Mouse (Mus musculus): ENCODE measurements around the gene Sf3a3.
"Not testable (repeated sequence)": the region's sequence is repeated elsewhere in the genome, so short reads cannot be mapped to it uniquely, and the experiment has no call there.

Gene Sf3a3

DNA sequence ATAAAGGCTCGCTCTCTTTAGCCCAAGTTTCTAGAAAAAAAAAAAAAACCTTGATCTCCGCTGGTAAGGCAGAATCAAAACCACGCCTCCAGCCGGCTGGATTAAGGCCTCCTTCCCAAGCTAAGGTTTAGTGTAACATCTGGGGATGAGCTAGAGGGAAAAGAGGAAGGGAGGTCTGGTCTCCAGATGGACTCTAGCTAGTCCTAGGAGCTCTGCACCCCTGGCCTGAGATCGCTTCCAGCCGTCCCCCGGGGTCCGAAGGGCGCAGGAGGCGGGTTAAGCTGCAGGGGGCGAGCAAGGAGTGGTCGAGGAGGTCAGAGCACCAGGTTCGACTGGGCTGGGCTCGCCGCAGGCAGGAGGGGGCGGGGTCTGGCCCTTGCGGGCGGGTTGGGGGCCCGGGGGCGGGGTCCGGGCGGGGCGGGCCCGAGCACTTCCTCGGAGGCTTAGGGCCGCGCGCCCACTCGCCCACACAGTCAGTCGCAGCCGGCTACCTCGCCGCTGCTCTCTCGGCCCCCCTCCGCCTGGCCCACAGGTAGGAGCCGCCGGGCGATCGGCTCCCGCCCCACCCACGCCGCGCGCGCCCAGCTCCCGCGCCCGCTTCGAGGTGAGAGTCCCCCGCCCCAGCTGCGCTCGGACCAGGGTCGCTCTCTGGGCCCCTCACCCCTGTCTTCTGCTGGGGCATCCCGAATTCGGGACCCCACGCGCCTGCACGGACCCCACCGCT lies 14.2 kb upstream of the Sf3a3 start, which contains the start of gene Fhl3:
Gene Fhl3 (plus strand): TSS at position 454 of the 724 bp plus-strand sequence.
- no peak for DNase-seq

DNA sequence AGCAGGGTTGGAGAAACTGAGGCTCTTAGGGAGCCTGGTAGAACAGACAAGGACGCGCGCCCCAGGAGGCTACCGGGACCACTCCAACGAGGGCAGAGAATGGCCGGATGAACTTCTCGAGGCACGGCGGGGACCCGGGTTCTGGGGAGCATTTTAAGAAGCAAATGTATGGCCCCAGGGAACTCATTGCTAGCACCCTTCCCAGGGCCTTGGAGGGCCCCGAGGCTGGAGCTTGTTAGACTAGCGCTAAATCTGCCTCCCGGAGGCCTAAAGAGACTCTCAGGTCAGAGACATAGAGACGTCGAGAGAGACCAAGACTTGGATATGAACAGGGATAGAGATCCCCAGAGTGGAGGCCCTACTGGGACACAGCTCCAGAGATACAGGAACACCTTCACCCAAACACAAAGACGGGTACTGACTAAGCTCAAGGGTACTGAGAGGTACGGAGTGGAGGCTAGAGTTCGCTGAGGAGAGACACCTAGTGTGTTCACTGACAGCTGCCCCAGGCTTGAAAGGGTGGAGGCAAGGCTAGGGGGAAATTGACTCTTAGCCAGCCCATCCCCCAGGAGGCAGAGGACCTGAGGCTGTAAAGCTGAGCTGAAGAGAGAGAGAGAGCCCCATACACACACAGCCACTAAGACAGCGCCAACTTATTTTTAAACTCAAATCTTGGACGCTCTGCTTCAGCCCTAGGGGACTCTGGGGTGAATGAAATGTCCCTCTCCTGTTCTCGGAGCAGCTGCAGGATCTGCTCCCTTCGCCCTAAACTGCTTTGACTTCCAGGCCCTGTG lies 13.3 kb upstream of the Sf3a3 start:
- DNase-seq: no peak

DNA sequence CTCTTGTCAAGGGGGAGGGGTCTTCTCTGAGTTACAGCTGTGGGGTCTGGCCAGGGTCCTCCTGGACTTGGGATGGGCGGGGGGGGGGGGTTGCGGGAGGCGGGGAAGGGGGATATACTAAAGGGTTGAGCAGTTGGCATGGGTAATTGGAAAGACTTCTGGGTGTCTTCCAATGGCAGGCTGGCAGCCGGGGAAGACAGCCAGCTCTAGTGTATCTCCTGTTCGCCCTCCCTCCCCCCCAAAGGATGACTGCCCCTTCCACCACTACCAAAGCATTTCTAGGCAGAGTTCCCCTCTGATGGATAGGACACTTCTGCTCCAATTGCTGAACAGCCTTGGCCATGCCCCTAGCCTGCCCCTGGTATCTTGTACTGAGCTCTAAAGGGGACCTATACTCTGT lies 12.7 kb upstream of the Sf3a3 start:
- no peak for DNase-seq

DNA sequence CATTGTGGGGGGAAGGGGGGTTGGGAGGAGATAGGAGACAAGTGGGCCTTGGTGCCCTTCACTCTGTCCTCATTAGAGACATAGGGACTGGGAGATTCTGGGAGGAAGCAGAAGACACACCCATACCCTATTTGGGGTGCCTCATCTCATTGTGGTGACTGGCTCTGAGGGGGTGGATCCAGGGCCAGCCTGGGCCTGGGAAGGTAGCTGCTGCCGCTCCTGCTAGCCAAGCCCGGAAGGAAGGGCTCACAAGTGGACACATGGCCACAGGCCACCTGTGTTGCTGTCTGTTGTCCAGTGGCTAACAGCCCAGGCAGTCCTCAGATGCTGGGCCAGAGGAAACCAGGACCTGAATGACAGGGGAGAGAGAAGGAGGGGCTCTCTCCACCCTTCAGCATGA lies 11.2 kb upstream of the Sf3a3 start:
- DNase-seq: no peak

DNA sequence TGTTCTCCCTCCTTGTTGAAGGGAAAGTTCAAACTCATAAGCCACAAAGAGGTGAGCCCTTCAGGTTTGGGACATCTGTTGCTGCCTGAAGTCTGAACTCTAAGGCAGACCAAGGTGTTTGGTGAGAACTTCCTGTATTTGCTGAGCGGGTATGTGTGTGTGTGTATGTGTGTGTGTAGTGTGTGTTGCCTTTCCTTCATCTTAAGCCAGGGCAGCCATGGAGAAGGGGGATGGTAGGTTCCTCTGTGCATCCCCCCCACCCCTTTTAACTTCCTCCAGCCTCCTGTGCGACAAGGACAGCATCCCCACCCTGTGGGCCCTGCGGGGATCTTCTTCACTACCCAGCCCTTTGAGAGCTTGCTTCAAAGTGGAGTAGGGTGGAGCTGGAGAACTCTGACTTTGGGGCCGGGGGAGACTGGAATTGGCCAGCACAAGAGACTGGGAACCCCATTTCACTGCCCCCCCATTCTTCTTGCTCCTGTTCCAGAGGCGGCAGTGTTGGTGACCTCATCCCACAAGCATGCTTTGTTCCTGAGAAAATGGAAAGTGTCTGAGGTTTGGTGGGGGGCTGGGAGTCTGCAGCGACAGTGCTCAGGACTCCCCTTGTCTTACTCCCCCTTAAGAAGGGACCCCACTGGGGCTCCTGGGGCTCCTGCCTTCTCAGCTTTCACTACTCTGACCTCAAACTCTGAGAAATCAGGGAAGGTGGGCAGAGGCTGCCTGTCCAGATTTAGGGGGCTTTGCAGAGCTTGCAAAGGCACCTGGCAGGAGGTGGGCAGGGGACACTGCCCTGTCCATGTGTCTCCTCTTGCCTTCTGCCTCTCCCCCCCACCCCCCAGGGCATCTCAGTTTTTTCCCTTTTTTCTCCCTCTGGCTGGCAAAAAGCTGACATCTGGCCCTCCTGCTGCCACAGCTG lies 10.4 kb upstream of the Sf3a3 start:
- no peak for DNase-seq

DNA sequence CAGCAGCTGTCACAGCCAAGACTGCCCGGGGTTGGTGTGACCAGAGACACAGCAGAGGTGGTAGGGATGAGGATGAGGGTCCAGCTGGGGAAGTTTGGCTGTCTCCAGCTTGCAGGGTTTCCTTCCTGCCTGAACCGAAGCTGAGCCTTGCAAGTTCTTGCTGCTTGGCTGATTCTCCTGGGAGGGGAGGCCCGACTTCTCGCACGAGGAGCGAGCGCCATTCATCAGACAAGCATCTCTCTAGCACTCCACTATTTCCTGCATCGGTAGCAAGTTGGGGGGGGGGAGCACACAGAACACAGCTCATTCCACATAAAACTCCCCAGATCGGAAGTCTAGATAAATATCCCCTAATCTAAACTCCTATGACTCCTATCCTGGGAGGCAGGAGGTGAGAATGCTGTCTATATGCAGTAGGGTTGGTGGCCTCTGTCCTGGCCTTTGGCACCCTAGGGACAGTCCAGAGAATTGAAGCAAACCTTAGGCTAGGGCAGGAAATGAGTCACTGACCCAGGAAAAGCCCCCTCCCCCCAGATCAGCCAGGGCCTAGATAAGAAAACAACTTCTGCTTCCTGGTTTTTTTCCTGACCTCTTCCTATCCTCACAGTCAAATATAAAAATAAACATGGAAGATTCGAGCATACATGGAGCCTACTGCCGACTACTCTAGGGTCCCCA lies 9.6 kb upstream of the Sf3a3 start:
- DNase-seq: no peak

DNA sequence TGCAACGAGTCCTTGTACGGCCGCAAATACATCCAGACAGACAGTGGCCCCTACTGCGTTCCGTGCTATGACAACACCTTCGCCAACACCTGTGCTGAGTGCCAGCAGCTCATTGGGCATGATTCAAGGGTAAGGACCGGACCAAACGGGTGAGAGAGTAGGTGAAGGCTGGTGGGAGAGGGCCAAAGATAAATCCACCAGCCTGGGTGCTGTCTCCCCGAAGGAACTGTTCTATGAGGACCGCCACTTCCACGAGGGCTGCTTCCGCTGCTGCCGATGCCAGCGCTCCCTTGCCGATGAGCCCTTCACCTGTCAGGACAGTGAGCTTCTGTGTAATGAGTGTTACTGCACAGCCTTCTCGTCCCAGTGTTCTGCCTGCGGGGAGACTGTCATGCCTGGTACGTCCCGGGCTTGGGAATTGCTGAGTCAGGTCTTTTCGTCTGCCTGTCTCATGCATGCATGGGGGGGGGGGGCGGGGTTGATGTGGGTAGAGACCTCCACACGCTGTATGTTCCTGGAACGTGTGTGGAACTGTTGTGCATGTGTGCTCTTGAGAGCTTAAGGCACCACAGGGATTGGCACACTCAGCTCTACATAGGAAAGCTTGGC lies 8.8 kb upstream of the Sf3a3 start:
- no peak for DNase-seq

DNA sequence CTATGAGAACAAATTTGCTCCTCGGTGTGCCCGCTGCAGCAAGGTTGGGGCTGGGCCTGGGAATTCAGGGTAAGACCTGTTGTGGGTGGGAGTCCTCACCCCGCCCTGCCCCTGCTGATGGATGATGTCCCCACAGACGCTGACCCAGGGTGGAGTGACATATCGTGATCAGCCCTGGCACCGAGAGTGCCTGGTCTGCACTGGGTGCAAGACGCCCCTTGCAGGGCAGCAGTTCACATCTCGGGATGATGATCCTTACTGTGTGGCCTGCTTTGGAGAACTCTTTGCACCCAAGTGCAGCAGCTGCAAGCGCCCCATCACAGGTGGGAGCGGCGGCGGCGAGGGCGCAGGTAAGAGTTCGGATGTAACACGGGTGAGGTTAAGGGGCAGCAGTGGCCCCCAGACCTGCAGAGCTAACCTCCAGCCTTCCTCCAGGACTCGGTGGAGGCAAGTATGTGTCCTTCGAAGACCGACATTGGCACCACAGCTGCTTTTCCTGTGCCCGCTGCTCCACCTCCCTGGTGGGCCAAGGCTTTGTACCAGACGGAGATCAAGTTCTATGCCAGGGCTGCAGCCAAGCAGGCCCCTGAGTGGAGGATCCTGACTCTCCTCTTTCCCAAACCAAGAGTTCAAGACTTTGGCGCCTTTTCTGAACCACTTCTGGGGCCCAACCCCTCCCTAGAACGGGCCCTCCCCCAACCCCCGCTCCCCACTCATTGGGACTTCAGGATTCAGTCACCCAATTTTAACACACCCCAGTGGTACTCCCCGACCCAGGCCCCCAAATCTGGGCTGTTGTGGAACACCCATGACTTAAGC lies 7.0 kb upstream of the Sf3a3 start:
- not testable (repeated sequence) for DNase-seq

DNA sequence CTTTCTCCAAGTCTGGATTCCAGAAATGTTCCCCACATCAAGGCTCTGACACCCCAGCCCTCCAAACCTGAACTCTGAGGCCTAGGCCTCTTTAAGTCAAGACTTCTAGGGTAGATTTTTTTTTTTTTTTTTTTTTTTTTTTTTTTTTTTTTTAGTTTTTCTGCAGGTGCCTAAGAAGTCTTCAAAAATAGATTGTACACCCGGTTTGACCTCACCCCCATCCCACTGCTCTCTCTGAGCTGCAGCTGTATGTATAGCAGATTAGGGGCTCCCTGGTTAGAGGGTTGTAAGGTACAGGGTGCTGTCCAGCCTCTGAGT lies 6.4 kb upstream of the Sf3a3 start:
- DNase-seq: not testable (repeated sequence)

DNA sequence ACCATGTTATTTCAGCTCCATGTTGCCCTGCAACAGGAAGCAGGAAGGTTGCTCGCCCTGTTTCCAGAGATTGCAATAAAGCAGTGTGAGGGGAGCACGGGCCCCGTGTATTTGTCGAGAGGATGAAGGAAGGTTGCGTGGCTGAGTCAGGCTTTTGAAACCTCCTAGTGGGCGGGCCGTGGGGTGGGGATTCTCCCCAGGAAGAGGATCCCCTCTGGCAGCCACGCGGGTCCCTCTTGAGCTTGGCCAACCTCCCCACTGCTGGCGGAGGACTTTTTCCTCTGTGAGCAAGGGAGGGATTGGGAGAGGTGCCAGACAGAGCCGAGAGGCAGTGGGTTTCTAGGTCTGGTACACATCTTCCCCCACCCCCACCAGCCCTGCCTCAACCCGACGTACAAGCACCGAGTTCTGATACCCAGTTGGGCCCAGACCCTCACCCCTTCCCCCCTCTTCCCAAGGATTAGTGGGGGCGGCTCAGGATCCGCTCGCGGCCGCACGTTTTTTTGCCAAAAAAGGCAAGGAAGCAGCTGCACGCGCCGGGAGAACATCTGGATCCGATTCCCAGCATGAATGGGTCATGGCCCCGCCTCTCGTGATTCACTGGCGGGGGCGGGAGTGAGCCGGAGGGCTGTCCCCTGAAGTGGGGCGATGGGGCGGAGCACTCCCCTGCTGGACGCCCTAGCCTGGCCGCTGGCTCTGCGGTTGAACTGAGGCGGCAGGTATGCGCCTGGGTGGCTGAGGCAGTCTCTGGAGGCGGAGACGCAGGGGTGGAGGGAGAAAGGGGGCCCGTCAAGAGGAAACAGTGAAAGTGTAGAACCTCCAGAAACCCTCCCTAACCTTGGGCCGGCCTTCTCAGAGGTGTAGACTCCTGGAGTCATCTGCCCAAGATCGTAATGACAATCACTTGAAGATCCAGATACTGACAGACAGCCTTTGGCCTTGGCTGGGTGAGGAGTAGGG lies 5.8 kb upstream of the Sf3a3 start:
- peak; percentile 15 to 27 for DNase-seq

DNA sequence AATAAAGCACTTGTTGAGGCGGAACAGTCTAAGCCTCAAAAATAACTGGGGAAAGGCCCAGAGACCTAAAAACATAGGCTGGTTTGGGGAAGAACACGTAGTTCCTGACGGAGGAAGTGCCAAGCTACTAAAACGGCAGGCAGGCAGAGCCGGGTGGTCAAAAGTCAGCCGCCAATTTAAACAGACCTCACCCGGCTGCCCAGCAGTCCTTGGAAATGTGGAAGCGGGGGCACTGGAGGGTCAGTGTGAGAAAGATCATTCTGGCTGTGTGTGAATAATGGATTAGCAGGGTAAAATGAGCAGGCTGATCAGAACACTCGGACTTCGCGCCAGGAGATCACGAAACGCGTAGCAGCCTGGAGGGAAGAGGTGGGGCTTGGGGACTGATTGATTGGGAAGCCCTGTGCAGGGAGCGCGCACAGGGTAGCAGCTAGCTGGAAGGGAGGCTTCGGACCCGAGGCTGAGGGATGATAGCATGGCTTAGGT lies 4.6 kb upstream of the Sf3a3 start:
- no peak for DNase-seq

DNA sequence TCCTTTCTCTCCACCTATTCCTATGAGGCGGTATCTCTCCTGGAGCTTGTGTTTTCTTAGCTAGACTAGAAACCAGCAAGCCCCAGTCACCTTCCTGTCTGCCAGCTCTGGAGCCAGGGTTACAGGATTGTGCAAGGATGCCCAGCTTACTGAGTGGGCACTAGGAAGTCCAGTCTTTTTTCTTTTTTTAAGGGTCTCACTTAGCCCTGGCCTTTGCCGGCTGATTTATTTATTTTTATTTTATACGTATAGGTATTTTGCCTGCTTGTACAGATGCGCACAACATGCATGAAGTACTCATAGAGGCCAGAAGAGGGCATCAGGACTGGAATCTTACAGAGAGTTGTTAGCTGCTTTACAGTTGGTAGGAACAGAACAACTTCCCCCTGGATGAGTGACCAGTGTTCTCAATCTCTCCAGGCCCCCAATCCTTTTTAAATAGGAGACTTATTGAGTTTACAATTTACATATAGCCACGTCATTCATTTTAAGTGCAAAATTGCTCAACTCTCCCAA lies 3.7 kb upstream of the Sf3a3 start:
- DNase-seq: peak; percentile 34 to 56

DNA sequence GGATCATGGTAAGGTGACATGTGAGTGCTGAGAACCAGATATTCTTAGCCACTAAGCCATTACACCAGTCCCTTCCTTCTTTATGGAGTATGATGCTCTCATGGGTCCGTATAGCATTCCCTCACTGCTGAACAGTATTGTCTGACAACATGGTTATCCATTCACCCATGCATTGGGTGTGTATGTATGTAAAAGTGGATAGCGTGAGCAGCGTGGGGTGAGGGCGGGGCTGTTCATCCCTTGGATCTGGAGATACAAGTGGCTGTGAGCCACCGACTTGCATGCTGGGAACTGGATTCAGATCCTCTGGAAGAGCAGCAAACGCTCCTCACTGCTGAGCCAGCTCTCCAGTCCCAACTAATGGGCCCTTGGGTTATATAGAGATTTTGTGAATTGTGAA lies 2.0 kb upstream of the Sf3a3 start:
- DNase-seq: no peak

DNA sequence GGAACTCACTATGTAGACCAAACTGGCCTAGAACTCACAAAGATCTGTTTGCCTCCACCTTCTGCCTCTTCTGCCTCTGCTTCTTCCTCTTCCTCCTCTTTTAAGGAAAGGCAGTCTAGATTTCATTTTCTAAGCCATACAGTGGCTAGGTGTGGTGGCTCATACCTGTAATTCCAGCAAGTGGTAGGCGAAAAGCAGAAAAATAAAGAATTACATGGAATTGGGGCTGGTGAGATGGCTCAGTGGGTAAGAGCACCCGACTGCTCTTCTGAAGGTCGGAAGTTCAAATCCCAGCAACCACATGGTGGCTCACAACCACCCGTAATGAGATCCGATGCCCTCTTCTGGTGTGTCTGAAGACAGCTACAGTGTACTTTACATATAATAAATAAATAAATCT lies 726 bp upstream of the Sf3a3 start:
- not testable (repeated sequence) for DNase-seq

DNA sequence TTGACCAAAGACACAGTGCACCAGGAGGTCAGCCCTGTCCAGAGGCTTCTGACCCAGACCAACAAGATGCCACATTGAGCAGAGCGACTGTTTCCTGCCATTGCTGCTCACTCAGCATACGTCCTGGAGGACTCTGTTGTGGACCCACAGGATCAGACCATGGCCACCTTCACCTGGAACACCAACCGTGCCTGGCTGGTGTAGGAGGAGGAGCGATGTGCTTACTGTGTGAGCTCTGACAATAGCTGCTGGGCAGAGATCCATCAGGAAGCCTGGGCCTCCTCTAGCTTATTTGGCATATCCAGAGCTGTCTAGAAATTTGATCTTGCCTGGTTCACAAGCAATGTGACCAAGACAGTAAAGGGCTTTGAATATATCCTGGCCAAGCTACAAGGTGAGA lies 4.5 kb downstream of the Sf3a3 start:
- no peak for DNase-seq

DNA sequence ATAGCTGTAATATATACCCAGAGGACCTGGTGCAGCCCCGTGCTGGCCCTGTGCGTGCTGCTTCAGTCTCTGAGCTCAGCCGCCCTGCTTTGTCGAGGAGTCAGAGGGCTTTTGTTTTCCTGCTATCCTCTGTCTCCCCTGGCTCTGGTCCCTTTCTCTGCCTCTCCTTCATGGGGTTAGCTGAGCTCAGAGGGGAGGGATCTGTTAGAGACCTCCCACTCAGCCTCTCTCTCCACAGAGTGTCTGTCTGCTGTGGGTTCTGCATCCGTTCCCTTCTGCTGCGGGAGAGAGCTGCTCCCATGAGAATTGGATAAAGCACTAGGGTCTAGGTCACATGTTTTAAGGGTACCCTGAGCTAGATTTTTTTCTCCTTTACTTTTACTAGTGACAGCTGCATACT lies 11.5 kb downstream of the Sf3a3 start:
- DNase-seq: no peak

DNA sequence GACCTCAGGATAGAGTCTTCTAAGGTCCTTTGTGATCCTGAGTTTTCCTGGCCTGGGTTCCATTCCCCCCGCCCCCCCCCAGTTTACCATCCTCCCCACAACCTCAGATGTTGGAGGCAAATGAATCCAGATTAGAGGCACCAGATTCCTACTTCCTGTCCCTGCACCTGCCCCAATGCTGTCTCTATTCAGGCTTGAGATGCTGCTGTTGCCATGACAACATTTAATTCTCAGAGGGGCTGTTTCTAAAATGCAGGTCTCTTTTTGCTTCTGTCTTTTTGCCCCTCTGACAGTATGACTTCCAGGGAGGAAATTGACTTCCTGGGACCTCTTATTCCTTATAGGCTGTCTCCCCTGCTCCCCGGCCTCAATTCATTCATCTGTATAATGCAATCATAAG lies 22.4 kb downstream of the Sf3a3 start:
- no peak for DNase-seq

DNA sequence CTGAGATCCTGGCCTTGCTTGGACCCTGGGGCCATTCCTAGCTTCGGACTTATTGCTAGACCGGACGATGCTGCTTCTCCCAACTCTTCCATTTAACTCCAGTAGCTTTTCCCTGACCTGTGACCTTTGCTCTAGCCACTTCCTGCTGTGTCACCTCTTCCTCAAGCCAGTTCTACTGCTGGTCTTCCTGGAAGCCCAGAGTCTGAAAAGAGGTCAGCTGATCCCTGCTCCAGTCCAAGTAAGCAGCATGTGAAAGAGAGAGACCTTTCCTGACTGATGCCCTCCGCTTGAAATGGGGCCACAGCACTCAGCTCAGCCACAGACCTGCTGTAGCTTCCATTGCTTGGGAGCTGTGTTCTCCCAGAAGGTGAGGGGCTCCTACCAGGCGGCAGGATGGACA lies 22.9 kb downstream of the Sf3a3 start:
- no peak for DNase-seq

DNA sequence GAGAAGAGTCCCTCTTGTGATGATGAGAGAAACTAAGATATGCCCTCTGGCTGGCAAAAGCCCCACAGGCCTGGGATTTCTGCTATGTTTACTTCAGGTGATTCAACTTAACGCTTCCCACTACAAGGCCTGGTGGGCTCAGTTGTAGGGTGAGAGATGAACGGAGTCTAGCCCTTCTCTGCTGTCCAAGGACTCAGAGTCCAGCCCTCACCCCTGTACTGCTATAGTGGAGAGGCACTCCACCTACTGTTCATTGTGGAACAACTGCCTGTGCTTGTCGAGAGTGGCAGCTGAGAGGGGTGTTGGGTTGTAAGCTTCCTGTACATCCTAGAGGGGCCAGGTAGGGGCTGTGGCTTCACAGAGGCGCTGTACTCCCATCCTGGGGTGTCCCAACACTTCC lies 23.4 kb downstream of the Sf3a3 start:
- no peak for DNase-seq

DNA sequence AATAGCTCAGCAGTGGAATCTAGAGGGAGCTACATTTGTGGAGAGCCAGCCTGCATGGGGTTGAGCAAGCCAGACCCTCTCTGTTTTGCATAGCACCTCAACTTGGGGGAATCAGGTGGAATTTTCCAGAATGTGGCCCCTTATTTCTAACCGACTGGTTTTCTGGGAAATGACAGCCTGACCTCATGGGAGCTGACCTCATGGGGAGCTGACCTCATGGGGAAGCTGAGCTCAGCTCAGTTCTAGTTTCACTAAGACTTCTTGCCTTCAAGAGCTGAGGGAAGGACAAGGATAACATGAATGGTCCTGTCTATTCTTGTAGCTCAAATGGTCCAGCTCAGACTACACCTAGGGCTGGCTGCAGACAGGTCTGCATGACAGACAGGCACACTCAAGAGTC lies 24.2 kb downstream of the Sf3a3 start:
- no peak for DNase-seq
